Mouse (Mus musculus) left cerebral cortex, adult 18-20 months (tissue): Measurements from ENCODE around the gene Ednrb. TPM values are rescaled to one million over a fixed set of nuclear protein-coding genes. Genes with fewer than 3 reads are reported as not detected.

Experiments used
- DNase-seq, 2 experiments: peaks; one replicate each; pipeline ENCODE4 v3.0.0; 2021 to 2022; ENCODE audit warnings: low spot score in 2 of 2, mixed read lengths in 1 of 2
- total RNA-seq, 2 experiments: library from RNA; stranded (reverse); gene quantifications; 2 replicates each; pipeline ENCODE4 v1.2.3; 2021

Gene Ednrb
- total RNA-seq, 2 experiments from 2014 or later = 27.4 to 32.0 TPM

GRCm38 (mm10) chr14:103769319-103770245 lies 74.6 kb downstream of the Ednrb start:
- no peak for DNase-seq

DNA sequence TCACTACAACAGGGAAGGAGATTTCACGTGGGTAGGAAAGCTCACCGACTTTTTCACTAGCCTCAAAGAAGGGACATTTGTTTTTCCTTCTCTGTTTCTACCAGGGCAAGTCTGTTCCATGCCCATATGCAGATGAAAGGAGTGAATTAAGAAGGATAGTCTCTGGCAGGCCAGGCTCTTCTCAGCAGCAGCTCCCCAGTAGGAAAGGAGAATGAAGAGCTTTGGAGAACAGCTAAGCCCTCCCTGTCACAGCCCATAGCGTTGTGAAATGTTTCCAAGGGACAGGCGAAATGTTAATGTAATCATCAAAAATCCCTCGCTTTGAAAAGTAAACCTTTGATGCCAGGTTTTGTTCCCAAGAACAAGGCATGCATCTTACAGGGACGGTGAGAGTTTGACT lies 76.7 kb downstream of the Ednrb start:
- DNase-seq = no peak

Other genes with a start within 250 kb of the Ednrb start
- 10 to 100 TPM; 46.3 to 51.9 TPM for gene Slain1, start 194.2 kb downstream of the Ednrb start, total RNA-seq